Comparison of ENCODE assay signal across 28 mouse cellular contexts in the genomic region with DNA sequence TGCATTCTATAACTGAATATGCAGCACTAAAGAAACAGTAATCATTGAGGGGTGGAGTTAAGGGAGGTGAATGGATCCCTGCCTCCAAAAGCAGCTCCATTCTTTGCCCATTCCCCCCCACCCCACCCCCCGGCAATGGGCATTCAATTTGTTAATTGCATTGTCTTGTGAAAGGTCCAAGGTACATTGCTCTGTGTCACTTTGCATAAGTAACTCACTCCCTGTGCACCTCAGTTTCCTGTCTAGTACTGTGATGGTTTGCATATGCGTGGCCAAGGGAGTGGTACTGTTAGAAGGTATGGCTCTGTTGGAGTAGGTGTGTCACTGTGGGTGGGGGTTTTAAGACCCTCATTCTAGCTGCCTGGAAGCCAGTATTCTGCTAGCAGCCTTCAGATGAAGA. TPM values are rescaled to one million over a fixed set of nuclear protein-coding genes. Genes with fewer than 3 reads are reported as not detected.
"Had no signal": no experiment of that assay in that cellular context is flagged by ENCODE, and none has a peak within 500 bp of the region (broad histone marks: within the 10 kb centered on the region; RNA-seq: fewer than 3 reads in every experiment).

No protein-coding gene starts in this region.

- H3K4me3 ChIP-seq: embryonic facial prominence, embryonic 10.5 days; embryonic facial prominence, embryonic 12.5 days; embryonic facial prominence, embryonic 13.5 days; embryonic facial prominence, embryonic 15.5 days; erythroblast, embryonic 14.5 days; forebrain, embryonic 10.5 days; forebrain, embryonic 12.5 days; forebrain, embryonic 13.5 days; forebrain, embryonic 15.5 days; gastrocnemius, adult 2 months; heart, embryonic 10.5 days had no signal

- H3K27me3 ChIP-seq: embryonic facial prominence, embryonic 12.5 days; embryonic facial prominence, embryonic 13.5 days; embryonic facial prominence, embryonic 15.5 days; forebrain, embryonic 12.5 days; forebrain, embryonic 13.5 days; forebrain, embryonic 15.5 days had no signal

- H3K36me3 ChIP-seq: embryonic facial prominence, embryonic 10.5 days; embryonic facial prominence, embryonic 12.5 days; embryonic facial prominence, embryonic 13.5 days; embryonic facial prominence, embryonic 15.5 days; forebrain, embryonic 10.5 days; forebrain, embryonic 12.5 days; forebrain, embryonic 15.5 days had no signal

- H3K9ac ChIP-seq: embryonic facial prominence, embryonic 12.5 days; embryonic facial prominence, embryonic 13.5 days; embryonic facial prominence, embryonic 15.5 days; forebrain, embryonic 12.5 days; forebrain, embryonic 13.5 days; forebrain, embryonic 15.5 days; forebrain, postnatal 0 days had no signal

- H3K9me3 ChIP-seq: embryonic facial prominence, embryonic 12.5 days; embryonic facial prominence, embryonic 15.5 days had no signal

- H3K4me2 ChIP-seq: embryonic facial prominence, embryonic 12.5 days; embryonic facial prominence, embryonic 13.5 days; embryonic facial prominence, embryonic 15.5 days; forebrain, embryonic 12.5 days; forebrain, embryonic 13.5 days; forebrain, embryonic 15.5 days; heart, embryonic 11.5 days had no signal

- H3K4me1 ChIP-seq: embryonic facial prominence, embryonic 15.5 days had no signal

- H3K27ac ChIP-seq: embryonic facial prominence, embryonic 10.5 days; embryonic facial prominence, embryonic 12.5 days; embryonic facial prominence, embryonic 13.5 days; embryonic facial prominence, embryonic 15.5 days; forebrain, embryonic 10.5 days; forebrain, embryonic 12.5 days; forebrain, embryonic 13.5 days; forebrain, embryonic 15.5 days; gastrocnemius, adult 2 months; heart, embryonic 10.5 days had no signal

- DNase-seq: cerebellum, adult 9-11 months; cerebellum, postnatal 10 days; cerebellum, postnatal 14 days; cerebellum, postnatal 25 days; cerebellum, postnatal 36 days; embryo, embryonic 11 days; forebrain, postnatal 0 days; gastrocnemius, adult 2 months; gastrocnemius, postnatal 10 days; gastrocnemius, postnatal 14 days; gastrocnemius, postnatal 25 days; gastrocnemius, postnatal 36 days; heart, adult 18-20 months had no signal

- ATAC-seq: forebrain, embryonic 13.5 days; forebrain, embryonic 14.5 days; forebrain, embryonic 15.5 days; forebrain, embryonic 16.5 days; forebrain, postnatal 0 days had no signal

RNA-seq across cellular contexts. Expression of gene Colgalt2, which starts 13.5 kb away (rescaled TPM):
- total RNA-seq: common myeloid progenitor, adult 5-6 weeks; granulocyte monocyte progenitor cell, adult 5-6 weeks had no signal
- polyA plus RNA-seq: erythroblast, embryonic 14.5 days had no signal
